Mouse (Mus musculus): ENCODE measurements around the gene Krtap19-9b.

The Krtap19-9b gene

GRCm38 (mm10) chr16:88932165-88932564, at the start of gene Krtap19-9b:
Gene Krtap19-9b, minus strand, starts transcription at chr16:88932265.
- DNase-seq (ENCODE audit: low spot score), result no peak

DNA sequence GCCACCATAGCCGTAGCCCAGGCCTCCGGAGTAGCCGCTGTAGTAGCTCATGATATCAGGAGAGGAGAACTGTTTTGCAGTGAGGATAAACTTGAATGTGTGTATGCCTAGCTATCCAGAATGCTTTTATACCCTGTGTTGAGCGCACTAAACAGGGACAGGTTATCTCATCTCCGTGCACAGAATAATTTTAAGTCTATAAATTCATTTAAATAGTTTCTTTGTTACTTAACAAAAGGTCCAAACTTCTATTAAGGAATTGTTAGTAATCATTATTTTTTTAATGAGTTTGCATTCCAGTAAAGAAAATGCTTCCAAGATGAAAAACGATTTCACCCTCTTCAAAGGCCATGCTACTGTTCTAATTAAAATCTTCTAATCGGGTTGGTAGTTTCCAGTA, 30.7 kb upstream of the Krtap19-9b start, which contains the start of gene Krtap16-3:
TSS of gene Krtap16-3 (minus strand) at position 101 of the 400 bp plus-strand sequence.
- no peak for DNase-seq (ENCODE audit: low spot score)

GRCm38 (mm10) chr16:88941106-88941505, 9.0 kb upstream of the Krtap19-9b start:
- DNase-seq (ENCODE audit: low spot score), result no peak

DNA sequence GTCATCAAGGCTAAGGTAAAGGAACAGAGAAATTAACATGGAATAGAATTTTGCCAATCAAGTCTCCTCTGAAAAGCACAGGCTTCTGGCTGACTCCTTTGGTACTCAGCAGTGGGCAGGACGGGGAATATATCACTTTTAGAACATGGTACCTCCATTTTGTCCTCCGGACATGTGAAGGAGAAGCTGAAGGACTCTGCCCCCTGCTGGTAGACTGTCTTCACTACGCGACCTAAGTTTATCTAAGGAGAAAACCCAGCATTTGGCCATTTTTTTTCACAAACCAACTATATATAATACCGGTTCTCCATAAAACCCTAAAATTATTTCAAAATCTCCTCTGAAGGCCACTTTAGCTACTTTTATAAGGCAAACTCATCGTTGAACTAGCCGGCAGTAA, 6.2 kb upstream of the Krtap19-9b start:
- DNase-seq (ENCODE audit: low spot score), result peak; percentile 58

DNA sequence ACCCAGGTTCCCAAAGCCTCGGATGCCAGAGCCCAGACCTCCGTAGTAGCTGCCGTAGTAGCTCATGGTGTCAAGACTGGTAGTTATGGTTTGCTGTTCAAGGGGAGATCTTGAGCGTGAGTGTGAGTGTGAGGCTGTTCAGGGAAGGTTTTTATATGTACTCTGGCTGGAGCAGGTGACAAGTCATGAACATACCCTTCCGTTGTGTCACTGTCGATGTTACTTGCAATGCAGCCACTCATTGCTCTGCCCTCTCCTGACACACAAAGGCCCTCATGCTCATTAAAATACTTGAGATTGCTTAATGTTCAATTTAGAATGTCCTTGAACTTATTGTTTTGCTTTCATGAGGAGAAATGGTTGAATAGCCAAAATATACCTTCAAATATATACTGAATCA, 35.7 kb downstream of the Krtap19-9b start, which contains the start of gene Krtap19-5:
TSS of gene Krtap19-5 (minus strand) at position 101 of the 400 bp plus-strand sequence.
- DNase-seq (ENCODE audit: low spot score), result no peak

DNA sequence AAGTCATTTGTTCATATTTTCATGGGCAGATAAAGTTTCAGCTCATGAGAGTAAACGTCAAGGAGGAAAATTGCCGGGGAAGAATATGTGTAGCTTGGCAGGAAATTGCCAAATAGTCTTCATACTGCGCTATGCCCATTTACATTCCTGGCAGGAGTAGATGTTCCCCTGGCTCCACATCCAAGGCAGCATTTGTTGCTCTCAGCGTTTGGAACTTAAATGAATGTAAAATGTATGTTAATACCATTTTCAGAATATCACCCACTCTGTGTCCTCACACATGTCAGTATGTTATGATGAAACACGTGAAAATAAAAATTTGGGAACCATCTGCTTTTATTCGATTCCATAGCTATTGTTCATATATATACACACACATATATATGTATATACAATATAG, 45.2 kb downstream of the Krtap19-9b start:
- no peak for DNase-seq (ENCODE audit: low spot score)

DNA sequence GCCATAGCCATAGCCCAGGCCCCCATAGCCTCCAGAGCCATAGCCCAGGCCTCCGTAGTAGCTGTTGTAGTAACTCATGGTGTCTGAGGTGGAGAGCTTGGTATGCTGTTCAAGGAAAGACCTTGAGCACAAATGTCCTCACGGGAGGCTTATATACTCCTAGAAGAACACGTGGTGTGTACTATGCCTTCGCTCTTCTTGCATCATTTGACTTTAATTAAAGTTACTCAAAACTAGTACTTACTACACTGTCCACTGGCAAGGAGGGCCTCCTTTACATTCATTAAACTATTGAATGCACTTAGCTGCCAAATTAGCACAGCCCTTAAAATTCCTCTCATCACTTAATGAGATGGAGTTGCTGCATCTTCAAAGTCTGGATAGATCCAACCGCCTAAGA, 47.1 kb downstream of the Krtap19-9b start, which contains the start of gene Krtap19-4:
TSS of gene Krtap19-4 (minus strand) at position 101 of the 400 bp plus-strand sequence.
- DNase-seq (ENCODE audit: low spot score), result no peak
